Mouse (Mus musculus) cerebellum, adult 11 months (tissue): Measurements from ENCODE around the gene N4bp1.

Experiments used
- DNase-seq: peaks from one replicate; pipeline ENCODE4 v3.0.0; 2022

Gene N4bp1

DNA sequence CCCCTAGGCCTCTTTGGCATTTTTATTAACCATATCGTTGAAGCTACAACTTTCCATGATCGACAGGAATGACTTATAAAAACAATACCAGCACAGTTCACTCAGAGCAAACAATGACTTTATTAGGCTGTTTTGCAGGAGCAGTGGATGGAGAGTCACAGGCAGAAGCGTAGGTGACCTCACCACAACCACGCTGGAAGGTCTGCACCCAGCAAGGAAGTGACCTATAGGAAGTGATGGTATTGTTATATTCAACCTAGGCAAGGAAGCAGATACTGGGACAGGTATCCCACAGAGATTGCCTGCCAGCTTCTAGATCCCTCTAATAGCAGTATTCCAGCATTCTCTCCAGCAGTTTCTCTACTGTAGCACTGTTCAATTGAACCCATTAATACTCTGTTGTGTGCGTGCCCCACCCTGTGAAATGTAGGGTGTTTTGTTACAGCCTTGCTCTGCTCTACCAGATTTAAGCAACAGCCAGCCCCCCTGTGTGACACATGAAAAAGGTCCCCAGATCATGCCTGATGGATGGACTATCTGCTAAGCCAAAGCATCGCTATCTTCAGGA is 9.2 kb upstream of the N4bp1 start:
- no peak for DNase-seq

DNA sequence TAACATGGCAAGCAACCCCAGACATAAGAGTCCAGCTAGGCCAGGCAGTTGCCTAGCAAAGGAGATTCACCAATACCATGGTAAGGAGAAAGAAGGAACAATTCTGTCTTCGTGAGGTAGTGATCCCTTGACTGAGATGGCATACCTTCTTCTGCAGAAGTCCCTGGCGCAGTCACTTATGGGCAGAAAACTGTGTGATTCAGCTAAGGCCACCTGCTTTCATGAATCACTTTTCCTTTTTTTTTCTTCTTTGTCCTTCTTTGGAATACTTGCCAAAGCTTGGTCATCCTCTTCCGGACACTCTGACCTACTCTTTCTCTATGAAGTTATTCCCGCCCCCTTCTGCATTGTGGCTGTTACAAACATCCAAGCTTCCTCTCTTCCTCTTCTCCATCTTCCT is 8.5 kb upstream of the N4bp1 start:
- DNase-seq: no peak

DNA sequence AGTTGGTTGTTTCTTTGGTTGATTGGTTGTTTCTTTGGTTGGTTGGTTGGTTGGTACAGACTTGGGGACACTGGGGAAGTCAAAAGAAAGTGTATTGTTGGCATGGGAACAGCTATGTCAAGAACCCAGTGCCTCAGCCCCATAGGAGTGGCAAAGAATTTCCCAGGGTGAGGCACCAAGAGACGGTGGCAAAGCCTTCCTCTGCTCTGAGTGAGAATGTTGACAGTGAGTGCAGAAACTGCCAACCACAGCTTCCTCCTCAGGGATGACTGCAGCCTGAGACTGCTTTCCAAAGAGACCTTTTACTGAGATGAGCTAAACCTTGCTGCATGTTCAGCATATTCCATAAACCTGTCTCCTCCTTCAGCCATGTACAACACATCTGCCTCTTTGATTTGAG is 6.5 kb upstream of the N4bp1 start:
- DNase-seq: no peak

DNA sequence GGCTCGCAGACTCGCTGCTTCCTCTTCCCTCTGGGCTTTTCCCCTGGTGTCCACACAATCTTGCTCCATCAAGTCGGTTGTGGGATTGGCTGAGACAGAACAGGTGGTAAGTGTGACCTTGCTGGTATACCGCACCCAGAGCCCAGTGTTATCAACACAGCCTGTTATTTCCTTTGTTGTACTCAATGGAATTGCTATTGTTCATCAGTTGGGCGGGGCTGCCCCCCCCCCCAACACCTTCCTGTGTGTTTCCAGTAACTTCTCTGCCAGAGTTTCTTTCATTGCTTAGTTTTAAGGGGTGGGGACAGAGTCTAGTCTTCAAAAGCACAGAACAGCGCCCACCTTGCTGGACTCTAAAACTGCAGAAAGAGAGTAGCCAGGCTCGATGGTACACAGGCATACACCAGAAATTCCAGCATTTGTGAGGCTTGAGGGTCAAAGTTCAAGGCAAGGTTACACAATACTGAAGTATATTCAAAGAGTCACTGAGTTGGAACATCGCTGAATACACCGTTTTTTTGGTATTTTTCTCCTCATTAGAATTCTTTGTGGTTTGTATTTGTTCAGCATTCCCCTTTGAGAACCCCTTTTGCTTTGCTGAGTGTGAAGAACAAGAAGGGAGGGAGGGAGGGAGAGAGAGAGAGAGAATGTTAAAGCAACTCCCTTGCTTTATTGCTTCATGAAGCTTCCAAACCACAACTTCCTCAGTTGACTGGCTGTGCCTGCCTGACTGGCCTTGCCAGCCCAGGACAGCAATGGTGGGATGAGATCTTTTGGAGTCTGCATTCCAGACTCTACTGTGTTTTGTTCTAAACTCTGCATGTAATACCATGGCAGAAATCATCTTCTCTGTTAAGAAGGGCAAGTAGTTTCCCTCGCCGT is 3.2 kb upstream of the N4bp1 start:
- DNase-seq: no peak

DNA sequence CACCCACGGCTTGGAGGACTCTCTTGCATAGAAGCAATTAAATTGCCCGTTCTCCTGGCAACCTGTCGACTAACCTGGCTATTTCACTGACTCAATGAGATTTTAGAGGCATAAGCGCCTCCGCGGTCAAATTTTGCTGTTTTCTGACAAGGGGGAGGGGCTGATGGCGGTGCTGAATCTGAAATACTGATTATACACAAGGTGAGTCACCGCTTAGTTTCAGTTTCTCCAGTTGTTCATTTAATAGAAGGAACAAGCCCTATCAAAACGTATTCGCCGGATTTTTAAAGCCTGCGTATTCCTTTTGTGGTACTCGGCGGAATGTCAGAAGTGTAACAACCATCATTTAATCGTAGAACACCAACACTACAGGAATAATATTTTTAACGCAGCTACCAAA is 991 bp downstream of the N4bp1 start:
- DNase-seq: no peak

DNA sequence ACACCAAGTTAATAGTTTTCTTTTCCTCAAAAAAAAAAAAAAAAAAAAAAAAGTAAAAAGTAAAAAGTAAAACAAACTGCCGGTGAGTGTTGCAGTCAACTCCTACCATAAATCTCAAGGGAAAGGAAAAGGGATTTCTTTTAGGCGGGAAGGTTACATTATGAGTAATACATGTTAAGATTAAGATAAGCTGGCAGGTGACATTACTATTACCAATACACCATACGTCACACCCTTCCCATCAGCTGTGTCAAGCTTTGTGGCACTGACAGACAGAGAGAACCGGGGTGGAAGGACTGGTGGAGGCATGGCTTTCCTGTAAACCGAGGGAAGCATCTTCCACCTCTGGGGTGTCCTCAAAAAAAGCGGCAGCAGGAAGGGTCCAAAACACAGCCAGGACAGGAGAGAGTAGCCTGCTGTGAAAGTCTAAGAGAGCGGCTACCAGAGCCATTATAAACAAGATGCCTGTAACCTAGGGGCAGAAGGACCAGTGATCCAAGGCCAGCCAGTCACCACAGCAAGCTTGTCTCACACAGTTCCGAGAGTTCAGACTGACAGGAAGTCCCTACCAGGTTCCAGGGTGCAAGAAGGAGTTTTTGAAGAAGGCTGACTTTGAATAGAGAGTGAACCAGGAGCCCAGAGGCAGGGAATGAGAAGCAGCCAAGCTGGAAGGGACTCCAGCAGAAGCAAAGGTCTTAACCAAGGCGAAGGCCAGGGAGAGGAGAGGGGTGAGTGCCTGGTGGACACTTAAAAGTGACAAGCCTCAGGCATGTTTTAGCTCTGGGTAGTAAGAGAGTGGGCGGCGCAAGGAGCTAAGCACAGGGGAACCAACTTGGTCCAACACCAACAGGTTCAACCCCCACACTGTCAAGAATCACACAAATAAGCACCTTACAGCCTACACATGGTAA is 2.2 kb downstream of the N4bp1 start:
- DNase-seq: no peak

DNA sequence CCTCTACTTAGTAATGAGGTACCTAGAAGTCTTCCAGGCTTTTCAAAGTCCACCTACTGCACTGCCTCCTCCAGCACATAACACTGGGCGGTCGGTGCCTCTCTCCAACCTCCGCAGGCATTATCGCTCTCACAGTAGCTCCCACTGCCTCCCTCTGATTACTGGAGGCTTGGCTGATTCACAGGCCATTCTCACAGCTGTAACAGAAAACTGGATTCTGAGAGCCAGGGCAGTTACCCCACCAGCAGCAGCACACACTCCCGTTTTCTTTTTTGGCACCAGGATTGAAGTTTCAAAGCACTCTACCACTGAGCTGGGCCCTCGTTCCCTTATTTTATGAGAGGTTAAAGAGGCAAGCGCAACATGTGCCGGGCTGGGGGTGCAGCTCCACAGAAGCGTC is 3.1 kb downstream of the N4bp1 start:
- DNase-seq: no peak

DNA sequence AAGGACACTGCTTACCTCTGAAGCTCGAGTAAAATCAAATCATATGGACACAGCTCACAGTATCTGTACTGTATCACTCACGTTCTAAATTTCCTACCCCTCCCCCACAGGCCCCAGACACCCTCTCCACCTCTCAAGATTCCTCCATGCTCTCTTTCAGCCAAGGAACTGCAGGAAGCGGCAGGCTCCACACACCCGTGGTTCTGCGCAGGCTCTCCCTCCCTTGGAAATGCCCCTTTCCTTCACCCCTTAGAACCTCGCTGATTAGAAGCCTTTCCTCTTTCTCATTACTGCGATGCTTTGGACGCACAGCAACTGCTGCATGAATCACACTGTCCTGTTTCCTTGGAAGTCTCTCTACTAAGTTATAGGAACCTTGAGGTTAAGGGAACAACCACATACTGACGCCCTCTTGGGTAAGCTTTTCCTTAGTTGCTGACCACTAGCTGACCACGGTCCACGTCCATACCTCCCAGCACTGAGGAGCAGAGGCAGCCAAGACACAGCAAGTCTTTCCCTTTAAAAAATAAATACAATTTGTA is 3.9 kb downstream of the N4bp1 start:
- DNase-seq: no peak

DNA sequence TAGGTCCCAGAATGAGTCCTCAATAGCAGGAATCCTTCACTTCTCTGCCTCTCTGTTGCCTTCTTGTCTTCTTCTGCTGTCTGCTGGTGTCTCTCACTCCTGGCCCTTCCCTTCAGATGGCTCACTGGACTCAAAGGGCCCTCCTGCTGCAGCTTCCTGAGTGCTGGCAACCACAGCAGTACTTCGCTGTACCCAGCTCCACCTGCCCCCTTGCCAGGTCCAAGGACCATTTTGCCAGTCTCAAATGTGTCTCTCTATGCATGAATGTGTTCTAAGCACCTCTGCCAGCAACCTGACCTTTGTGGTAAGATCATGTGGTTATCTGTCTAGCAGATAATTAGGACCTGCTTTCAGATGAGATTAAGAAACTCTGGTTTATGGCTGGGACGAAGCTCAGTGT is 8.2 kb downstream of the N4bp1 start:
- peak; percentile 66 for DNase-seq

DNA sequence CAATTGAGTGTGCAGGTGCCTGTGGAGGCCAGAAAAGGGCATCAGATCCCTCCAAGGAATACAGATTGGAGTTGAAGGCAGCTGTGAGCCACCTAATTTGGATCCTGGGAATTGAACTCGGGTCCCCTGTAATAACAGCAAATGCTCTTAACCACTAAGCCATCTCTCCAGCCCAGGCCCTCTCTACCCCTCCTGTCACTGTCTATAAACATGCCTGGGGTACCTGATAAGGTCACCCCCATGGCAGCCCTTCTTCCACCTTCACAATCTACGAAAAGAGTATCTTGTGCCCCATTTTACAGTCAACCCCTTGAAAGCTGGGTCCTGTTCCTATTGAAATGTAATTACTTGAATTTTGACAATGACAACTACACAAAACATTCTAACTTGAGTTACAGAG is 11.0 kb downstream of the N4bp1 start:
- no peak for DNase-seq

DNA sequence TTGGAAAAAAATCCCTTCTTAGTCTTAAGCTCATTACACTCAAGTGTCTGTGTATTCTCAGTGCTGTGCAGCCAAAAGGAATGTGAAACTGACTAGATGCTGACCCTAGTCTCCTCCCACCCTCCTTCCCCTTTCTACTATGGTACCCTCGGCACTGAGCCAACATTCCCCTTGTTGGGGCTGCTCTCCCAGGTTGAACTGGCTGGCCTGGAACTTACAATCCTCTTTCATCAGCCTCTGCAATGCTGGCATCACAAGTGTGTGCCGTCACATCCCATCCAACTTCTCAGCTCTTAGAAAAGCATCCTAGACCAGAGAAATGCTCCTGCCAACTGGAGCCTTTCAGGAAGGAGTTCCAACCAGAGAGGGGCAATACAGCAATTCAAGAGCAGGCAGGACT is 11.9 kb downstream of the N4bp1 start:
- no peak for DNase-seq

DNA sequence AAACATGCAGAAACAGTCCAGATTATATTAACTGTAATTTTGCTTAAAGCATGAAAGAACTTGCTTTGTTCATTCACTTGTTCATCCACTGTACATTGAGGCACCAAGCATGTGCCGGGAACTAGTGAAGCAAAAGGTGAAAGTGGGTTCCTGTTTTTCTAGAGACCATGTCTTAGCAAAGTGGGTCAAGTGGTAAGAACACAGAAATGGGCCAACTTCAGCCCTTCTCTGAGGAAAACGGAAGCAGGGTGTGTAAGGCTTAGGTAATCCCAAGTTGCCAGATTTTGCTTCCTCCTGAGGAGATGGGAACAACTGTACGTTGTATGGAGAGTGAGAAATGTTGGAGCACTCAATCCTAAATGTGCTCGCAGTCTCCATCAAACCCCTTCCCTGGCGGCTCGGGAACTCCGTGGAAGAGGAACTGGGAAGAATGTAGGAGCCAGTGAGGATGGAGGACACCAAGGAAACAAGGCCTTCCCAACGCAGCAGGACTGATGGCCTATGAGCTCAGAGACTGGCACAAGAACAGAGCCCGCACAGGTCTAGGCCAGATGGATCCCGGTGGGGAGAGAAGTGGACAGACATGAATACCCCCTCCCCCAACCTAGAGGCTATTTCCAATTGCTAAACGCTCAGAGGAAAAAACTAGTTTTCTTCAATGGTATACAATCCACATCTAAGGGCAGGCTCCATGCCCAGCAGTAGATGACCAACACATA is 12.8 kb downstream of the N4bp1 start:
- peak; percentile 59 for DNase-seq

DNA sequence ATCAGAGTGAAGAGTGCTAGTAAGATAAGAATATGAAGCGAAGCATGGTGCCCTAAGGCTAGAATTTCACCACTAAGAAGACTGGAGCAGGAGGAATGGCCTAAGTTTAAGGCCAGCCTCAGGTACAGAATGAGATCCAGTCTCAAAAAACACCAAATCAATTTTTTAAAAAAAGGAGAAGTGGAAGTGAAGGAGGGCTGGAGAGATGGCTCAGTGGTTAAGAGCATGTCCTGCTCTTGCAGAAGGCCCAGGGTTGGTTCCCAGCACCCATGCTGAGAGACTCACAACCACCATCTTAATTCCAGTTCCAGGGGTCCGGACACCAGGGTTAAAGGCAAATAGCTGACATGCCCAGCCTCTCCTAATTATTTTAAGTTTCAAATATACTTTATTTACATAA is 13.6 kb downstream of the N4bp1 start:
- DNase-seq: no peak

DNA sequence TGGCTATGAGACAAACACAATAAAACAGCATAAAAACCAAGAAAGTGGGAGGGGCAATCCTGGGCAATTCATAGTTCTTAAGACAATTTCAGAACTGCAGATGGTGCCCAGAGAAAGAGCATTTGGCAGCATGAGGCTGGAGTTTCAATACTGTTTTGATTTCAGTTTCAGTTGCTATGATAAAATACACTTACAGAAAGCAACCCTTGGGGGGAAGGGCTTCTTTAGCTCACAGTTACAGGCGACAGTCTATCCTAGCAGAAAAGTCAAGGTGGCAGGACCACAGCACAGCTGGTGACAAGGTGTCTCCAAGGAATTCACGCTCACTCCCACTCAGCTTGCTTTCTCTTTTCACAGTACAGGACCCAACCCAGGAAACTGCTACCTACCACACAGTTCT is 14.3 kb downstream of the N4bp1 start:
- DNase-seq: no peak

DNA sequence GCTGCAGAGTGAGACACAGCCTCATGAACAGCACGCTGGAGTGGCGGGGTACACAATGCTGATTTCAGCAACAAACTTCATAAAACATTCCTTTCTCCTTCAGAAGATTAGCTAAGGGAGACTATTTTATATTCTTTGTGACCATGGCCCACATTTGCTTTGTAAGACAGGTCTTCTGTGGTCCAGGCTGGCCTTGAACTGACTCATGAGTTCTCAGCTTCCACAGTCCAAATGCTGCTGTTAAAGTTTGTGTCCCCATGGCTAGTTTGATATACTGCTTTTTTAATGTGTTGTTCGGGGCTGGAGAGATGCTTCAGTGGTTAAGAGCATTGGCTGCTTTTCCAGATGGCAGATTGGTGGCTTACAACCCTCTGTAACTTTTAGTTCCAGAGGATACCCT is 17.0 kb downstream of the N4bp1 start:
- DNase-seq: no peak

DNA sequence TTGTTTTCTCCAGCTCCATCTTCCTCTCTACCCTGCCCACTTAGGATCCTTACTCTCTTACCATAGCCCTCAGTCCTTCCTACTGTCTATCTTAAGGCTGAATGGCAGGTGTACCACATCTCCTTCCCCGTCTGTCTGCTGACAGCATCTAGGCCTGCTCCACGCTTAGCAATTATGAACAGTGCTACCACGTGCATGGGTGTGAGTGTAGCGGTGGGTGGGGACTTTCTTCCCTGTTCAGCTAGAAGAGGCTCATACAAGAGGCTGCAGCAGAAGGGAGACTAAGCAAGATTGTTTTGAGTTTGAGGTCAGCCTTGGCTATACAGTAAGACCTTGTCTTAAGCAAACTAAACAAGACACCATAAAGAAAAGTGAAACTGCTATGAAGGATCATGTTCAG is 20.3 kb downstream of the N4bp1 start:
- no peak for DNase-seq

DNA sequence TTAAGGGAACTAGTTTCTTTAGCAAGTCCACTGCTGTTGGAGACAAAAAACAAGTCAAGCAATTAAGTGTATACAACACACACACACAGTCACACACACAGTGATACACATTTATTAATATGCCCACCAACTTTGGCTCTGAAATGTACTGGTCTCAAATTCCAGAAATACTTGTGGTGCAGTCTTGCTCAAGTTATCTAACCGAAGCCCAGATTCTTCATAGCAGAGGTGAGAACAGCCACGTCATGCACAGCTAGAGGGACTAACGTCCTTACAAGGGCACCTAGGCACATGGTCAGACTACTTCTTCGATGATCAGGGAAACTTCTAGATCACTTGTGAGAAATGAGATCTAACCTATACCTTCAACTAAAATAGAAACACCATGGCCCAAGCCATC is 22.2 kb downstream of the N4bp1 start:
- no peak for DNase-seq

DNA sequence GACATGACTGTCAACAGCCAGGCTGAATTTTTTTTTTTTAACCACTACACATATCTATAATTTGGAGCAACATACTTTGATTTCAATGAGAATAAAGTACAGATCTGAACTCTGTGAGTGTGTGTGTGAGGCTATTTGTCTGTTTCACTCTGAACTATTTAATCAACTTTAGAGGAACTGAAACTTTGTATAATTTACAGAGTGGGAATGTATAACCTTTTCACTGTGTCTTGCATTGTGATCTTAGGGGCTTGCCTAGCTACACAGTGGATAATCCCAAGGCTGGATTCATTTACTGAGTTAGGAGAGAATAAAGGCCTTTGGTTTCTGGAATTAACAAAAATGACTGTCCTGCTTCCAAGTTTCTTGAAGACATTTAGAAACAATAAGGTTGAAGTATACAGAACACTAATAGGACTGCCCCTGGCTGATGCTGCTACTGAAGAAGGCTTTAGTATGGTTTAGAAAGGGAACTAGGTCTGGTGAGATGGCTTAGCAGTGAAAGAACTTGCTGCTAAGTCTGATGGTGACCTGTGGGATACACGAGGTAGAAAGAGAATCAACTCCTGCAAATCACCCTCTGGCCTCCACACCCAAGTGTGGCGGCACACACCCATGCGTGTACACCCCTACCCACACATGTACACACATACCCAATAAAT is 22.8 kb downstream of the N4bp1 start:
- DNase-seq: no peak

DNA sequence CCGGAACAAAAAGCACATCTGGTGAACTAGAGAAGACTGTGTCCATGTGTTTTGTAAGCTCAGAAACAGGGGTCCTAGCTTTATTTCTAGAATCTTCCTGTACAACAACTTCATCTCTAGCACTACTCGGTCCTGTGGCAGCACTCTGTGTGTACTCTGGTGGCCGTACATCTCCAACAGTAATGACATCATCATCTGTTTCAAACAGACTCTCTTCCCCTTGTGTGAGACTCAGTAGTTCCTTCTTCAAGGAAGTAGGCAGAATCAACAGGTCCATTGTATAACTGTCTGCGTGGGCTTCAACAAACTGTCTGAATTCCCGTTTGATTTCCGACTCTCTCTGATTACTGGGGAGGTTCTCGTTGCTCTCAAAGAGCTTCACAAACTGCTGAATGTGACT is 23.5 kb downstream of the N4bp1 start:
- DNase-seq: no peak

DNA sequence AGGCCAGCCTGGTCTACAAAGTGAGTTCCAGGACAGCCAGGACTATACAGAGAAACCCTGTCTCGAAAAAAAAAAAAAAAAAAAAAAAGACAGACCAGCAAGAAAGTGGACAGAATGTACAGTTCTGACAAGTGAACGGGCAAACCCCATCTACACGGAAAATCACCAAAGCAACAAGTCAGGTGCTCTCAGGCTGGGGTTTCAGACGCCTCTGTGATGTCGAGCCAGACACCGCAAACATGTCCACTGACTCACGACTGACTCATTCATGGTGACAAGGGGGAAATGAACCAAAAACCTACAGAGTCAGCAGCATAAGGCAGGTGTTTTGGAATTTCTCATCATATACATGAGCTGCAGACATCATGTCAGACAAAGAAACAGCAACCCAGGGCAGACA is 28.8 kb downstream of the N4bp1 start:
- no peak for DNase-seq

DNA sequence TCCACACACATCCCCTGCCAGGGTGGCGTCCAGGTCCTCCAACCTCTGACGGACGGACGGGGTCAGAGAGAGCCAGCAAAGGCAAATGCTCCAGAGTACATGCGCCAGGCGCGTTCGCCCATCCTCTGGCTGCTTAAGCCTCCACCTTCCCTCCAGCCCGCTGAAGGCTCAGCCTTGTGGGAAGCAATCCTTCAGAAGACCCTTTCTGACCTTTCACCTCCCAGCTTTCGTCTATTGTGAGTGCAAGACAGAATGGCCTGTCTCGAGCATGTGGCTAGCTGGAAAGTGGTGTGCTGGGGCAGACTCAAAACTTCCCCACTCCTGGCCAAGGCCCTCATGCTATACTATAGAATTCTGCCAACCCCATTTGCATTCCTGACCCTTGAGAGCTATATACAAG is 30.4 kb downstream of the N4bp1 start:
- no peak for DNase-seq

DNA sequence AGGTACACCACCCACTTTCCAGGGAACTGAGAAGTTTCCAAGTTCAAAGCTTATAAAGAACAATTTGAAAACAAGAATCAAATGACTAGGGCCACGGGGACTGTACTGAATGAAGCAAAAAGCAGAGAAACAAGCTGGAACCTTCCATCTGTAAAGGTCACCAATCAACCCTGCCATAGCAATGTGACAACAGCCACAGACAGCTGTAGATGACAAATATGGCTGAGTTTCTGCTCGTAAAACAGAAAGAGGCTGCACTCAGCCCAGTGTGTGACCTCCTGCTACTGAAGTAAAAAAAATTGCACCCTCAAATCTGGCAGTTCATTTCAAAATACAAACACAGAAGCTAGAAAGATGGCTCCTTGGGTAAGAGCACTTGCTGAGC is 31.1 kb downstream of the N4bp1 start:
- no peak for DNase-seq
